ENCODE assay signal across 11 mouse cellular contexts in genomic region chr7:28584468-28584867, GRCm38 (mm10). TPM values are rescaled to one million over a fixed set of nuclear protein-coding genes. Genes with fewer than 3 reads are reported as not detected.
DNase-seq lines count a peak whose midpoint lies in the region; ATAC-seq lines count a peak whose summit lies in the region.
"Had no signal": no experiment of that assay in that cellular context is flagged by ENCODE, and none has a peak within 500 bp of the region (broad histone marks: within the 10 kb centered on the region; RNA-seq: fewer than 3 reads in every experiment).

No protein-coding gene starts in this region.

- 27% methylated on average over 4 of the region's 4 CpGs for WGBS in heart, embryonic 13.5 days
- WGBS in lung, embryonic 16.5 days: 45% methylated on average over 4 of the region's 4 CpGs
- 82% methylated on average over 4 of the region's 4 CpGs for WGBS in forebrain, embryonic 15.5 days

- H3K36me3 ChIP-seq in heart, embryonic 13.5 days: 0 out of 2 replicates have a peak, but pooled peaks cover 7% of the 10 kb centered on the region
- no peaks in the 10 kb centered on the region for H3K36me3 ChIP-seq in lung, embryonic 16.5 days (ENCODE audit: control insufficient read depth, insufficient read depth, low read length)
- no peaks in the 10 kb centered on the region for H3K36me3 ChIP-seq in forebrain, embryonic 15.5 days

- H3K4me2 ChIP-seq in heart, embryonic 13.5 days: no peak overlapping the region
- H3K4me2 ChIP-seq in lung, embryonic 16.5 days (ENCODE audit: low read depth, low read length): no peak overlapping the region
- no peak overlapping the region for H3K4me2 ChIP-seq in forebrain, embryonic 15.5 days (replicated peaks)

- H3K4me1 ChIP-seq in heart, embryonic 13.5 days: peaks cover 97% of the 10 kb centered on the region
- H3K4me1 ChIP-seq in lung, embryonic 16.5 days (replicated peaks; ENCODE audit: control insufficient read depth, insufficient read depth, low read length): peaks cover 76% of the 10 kb centered on the region
- peaks cover 49% of the 10 kb centered on the region for H3K4me1 ChIP-seq in forebrain, embryonic 15.5 days

- DNase-seq in heart, postnatal 25 days (ENCODE audit: low spot score): no peak
- DNase-seq in lung, postnatal 14 days: no peak
- no peak for DNase-seq in urinary bladder, postnatal 4 days (ENCODE audit: low spot score in 2 of 2)
- no peak for DNase-seq in right cerebral cortex, postnatal 14 days

- H3K9me3 ChIP-seq in heart, embryonic 13.5 days: no peaks in the 10 kb centered on the region
- no peaks in the 10 kb centered on the region for H3K9me3 ChIP-seq in lung, embryonic 16.5 days (ENCODE audit: control insufficient read depth, low read length)
- H3K9me3 ChIP-seq in forebrain, embryonic 15.5 days: no peaks in the 10 kb centered on the region

- no peaks in the 10 kb centered on the region for H3K27me3 ChIP-seq in heart, embryonic 13.5 days (replicated peaks)
- H3K27me3 ChIP-seq in lung, embryonic 16.5 days (ENCODE audit: control insufficient read depth, insufficient read depth, low read depth, low read length): no peaks in the 10 kb centered on the region
- no peaks in the 10 kb centered on the region for H3K27me3 ChIP-seq in forebrain, embryonic 15.5 days

- peak overlapping the region; percentile 65 for H3K27ac ChIP-seq in heart, embryonic 13.5 days (replicated peaks)
- peak overlapping the region; percentile 79 for H3K27ac ChIP-seq in lung, embryonic 16.5 days (ENCODE audit: low read length)
- peak overlapping the region; percentile 73 for H3K27ac ChIP-seq in forebrain, embryonic 15.5 days (replicated peaks)

- peak overlapping the region; percentile 34 for H3K9ac ChIP-seq in heart, embryonic 13.5 days
- no peak overlapping the region for H3K9ac ChIP-seq in lung, embryonic 16.5 days (ENCODE audit: low read length)
- H3K9ac ChIP-seq in forebrain, embryonic 15.5 days (replicated peaks): no peak overlapping the region

- intact Hi-C loops in heart, postnatal 25 days (cut with DNase I): no loop called here

- H3K4me3 ChIP-seq in heart, embryonic 13.5 days: no peak overlapping the region
- H3K4me3 ChIP-seq in lung, embryonic 16.5 days (ENCODE audit: low read length): no peak overlapping the region
- no peak overlapping the region for H3K4me3 ChIP-seq in forebrain, embryonic 15.5 days
- H3K4me3 ChIP-seq: myocyte had no signal

- no peak for ATAC-seq in heart, embryonic 13.5 days (ENCODE audit: extremely low read depth, insufficient number of reproducible peaks, low FRiP score, low TSS enrichment)
- no peak for ATAC-seq in lung, embryonic 16.5 days (ENCODE audit: low read depth)
- ATAC-seq in forebrain, embryonic 15.5 days (replicated peaks): no peak
- ATAC-seq in megakaryocyte-erythroid progenitor cell, adult 5-6 weeks (replicated peaks; ENCODE audit: low FRiP score, low TSS enrichment, poor library complexity, severe bottlenecking): peak; percentile 69
- ATAC-seq: CD4-positive, CD25-positive, alpha-beta regulatory T cell, adult 4 months had no signal

RNA-seq across cellular contexts. Expression of gene Samd4b, which starts 13.5 kb away (rescaled TPM):
- 18.7 and 23.3 TPM in 2 replicates for polyA plus RNA-seq in heart, embryonic 13.5 days (2015; fragmentation: Nextera tagmentation; extraction: Ambion mirVana)
- 10 to 100 TPM; 22.6 to 22.8 TPM for total RNA-seq in heart, postnatal 25 days (2021)
- 11.9 and 15.1 TPM in 2 replicates for polyA plus RNA-seq in lung, embryonic 16.5 days (2015; fragmentation: Nextera tagmentation; extraction: Ambion mirVana)
- 24.3 and 25.7 TPM in 2 replicates for polyA plus RNA-seq in forebrain, embryonic 15.5 days (2015; fragmentation: Nextera tagmentation; extraction: Ambion mirVana)
- 20.3 and 26.2 TPM in 2 replicates for total RNA-seq in megakaryocyte-erythroid progenitor cell, adult 5-6 weeks (2014; fragmentation: Nextera tagmentation)
- 3.4 and 7.2 TPM in 2 replicates for total RNA-seq in megakaryocyte-erythroid progenitor cell, adult 5-6 weeks (2017)

RNA-seq across cellular contexts. Expression of gene Pak4, which starts 13.5 kb away (rescaled TPM):
- polyA plus RNA-seq in heart, embryonic 13.5 days (2015; fragmentation: Nextera tagmentation; extraction: Ambion mirVana): 27.9 and 30.5 TPM in 2 replicates
- total RNA-seq in heart, postnatal 25 days (2021): 1 to 10 TPM; 8.4 to 8.8 TPM
- 58.2 and 60.5 TPM in 2 replicates for polyA plus RNA-seq in lung, embryonic 16.5 days (2015; fragmentation: Nextera tagmentation; extraction: Ambion mirVana)
- polyA plus RNA-seq in forebrain, embryonic 15.5 days (2015; fragmentation: Nextera tagmentation; extraction: Ambion mirVana): 28.9 and 30.0 TPM in 2 replicates
- 5.3 and 8.3 TPM in 2 replicates for total RNA-seq in megakaryocyte-erythroid progenitor cell, adult 5-6 weeks (2014; fragmentation: Nextera tagmentation)
- total RNA-seq in megakaryocyte-erythroid progenitor cell, adult 5-6 weeks (2017): 7.9 and 8.3 TPM in 2 replicates

RNA-seq across cellular contexts. Expression of gene Nccrp1, which starts 37.4 kb away (rescaled TPM):
- not detected in 2 replicates for polyA plus RNA-seq in heart, embryonic 13.5 days (2015; fragmentation: Nextera tagmentation; extraction: Ambion mirVana)
- not detected for total RNA-seq in heart, postnatal 25 days (2021)
- not detected in 2 replicates for polyA plus RNA-seq in lung, embryonic 16.5 days (2015; fragmentation: Nextera tagmentation; extraction: Ambion mirVana)
- not detected in 2 replicates for polyA plus RNA-seq in forebrain, embryonic 15.5 days (2015; fragmentation: Nextera tagmentation; extraction: Ambion mirVana)
- 2.1 TPM in 1 of 2 replicates, not detected in the other for total RNA-seq in megakaryocyte-erythroid progenitor cell, adult 5-6 weeks (2014; fragmentation: Nextera tagmentation)
- total RNA-seq in megakaryocyte-erythroid progenitor cell, adult 5-6 weeks (2017): not detected in 2 replicates
- polyA plus RNA-seq: CD4-positive, CD25-positive, alpha-beta regulatory T cell, adult 4 months had no signal

RNA-seq across cellular contexts. Expression of gene Sycn, which starts 43.8 kb away (rescaled TPM):
- not detected in 2 replicates for polyA plus RNA-seq in heart, embryonic 13.5 days (2015; fragmentation: Nextera tagmentation; extraction: Ambion mirVana)
- not detected for total RNA-seq in heart, postnatal 25 days (2021)
- polyA plus RNA-seq in lung, embryonic 16.5 days (2015; fragmentation: Nextera tagmentation; extraction: Ambion mirVana): not detected in 2 replicates
- polyA plus RNA-seq in forebrain, embryonic 15.5 days (2015; fragmentation: Nextera tagmentation; extraction: Ambion mirVana): not detected in 2 replicates
- total RNA-seq in megakaryocyte-erythroid progenitor cell, adult 5-6 weeks (2014; fragmentation: Nextera tagmentation): not detected in 2 replicates
- not detected in 2 replicates for total RNA-seq in megakaryocyte-erythroid progenitor cell, adult 5-6 weeks (2017)
- total RNA-seq: layer of hippocampus, postnatal 14 days had no signal
- polyA plus RNA-seq: CD4-positive, CD25-positive, alpha-beta regulatory T cell, adult 4 months; myocyte had no signal

RNA-seq across cellular contexts. Expression of gene Acp7, which starts 46.7 kb away (rescaled TPM):
- not detected in 2 replicates for polyA plus RNA-seq in heart, embryonic 13.5 days (2015; fragmentation: Nextera tagmentation; extraction: Ambion mirVana)
- not detected for total RNA-seq in heart, postnatal 25 days (2021)
- polyA plus RNA-seq in lung, embryonic 16.5 days (2015; fragmentation: Nextera tagmentation; extraction: Ambion mirVana): not detected in 2 replicates
- not detected in 2 replicates for polyA plus RNA-seq in forebrain, embryonic 15.5 days (2015; fragmentation: Nextera tagmentation; extraction: Ambion mirVana)
- total RNA-seq in megakaryocyte-erythroid progenitor cell, adult 5-6 weeks (2014; fragmentation: Nextera tagmentation): not detected in 2 replicates
- not detected in 2 replicates for total RNA-seq in megakaryocyte-erythroid progenitor cell, adult 5-6 weeks (2017)
- polyA plus RNA-seq: CD4-positive, CD25-positive, alpha-beta regulatory T cell, adult 4 months; myocyte had no signal
